Mouse (Mus musculus): ENCODE results near the gene Olfr824. TPM values are rescaled to one million over a fixed set of nuclear protein-coding genes. Genes with fewer than 3 reads are reported as not detected.

The Olfr824 gene
- 0.20 and 0.67 TPM in 2 replicates for polyA plus RNA-seq (2012; rRNA removed)

DNA sequence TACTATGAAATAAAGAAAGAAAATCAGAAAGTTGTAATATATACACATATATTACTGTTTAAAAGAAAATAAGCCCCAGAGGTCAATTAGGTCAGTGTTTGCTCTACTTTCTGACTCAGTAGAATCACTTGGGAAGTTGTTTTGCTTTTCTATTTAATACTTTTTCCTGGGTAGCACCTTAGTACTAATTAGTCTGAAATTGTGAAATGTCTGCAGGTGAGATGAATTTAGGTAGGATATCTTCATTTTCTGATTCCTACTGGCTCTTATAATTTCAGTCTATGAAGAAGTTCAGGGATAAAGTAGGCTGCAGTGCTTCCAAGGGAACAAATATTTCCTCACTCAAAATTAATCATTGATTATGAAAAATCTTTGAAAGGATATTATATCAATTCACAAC is at the start of gene Olfr824:
Gene Olfr824 (minus strand): TSS at position 101 of the 400 bp plus-strand sequence.

DNA sequence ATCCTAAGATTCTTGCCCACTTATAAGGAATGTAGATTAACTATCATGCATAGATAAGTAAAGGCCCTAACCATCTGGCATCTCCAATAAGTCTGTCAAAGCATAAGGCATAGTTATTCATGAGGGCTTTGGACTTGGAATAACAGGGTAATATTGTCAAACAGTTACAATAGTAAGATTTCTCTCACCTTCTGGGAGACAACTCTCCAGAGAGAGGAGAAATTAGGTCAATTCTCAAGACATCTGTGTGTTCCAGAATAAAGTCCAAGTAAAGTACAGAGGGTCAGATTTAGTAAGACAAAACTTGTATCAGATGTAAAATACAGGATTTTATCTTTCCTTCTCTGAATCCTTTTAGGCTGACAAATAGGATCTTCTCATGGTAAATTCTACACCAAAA is 36.9 kb upstream of the Olfr824 start, which contains the start of gene Olfr825:
Gene Olfr825 (minus strand): TSS at position 101 of the 400 bp plus-strand sequence.

DNA sequence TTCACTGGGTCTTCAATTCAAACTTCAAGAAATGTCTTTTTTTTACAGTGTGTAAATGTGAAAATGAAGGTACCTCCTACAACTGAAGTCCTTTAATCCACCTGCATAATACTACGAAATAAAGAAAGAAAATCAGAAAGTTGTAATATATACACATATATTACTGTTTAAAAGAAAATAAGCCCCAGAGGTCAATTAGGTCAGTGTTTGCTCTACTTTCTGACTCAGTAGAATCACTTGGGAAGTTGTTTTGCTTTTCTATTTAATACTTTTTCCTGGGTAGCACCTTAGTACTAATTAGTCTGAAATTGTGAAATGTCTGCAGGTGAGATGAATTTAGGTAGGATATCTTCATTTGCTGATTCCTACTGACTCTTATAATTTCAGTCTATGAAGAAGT is 14.5 kb downstream of the Olfr824 start, which contains the start of gene Olfr823:
Gene Olfr823 (minus strand): TSS at position 101 of the 400 bp plus-strand sequence.

Other genes starting within 250 kb of the Olfr824 start
- not detected in 2 replicates for gene Olfr815, start 224.1 kb downstream of the Olfr824 start, polyA plus RNA-seq (2012; rRNA removed)
- not detected in 2 replicates for gene Olfr816, start 214.4 kb downstream of the Olfr824 start, polyA plus RNA-seq (2012; rRNA removed)
- not detected in 2 replicates for gene Olfr818, start 180.9 kb downstream of the Olfr824 start, polyA plus RNA-seq (2012; rRNA removed)
- not detected in 2 replicates for gene Olfr819, start 162.7 kb downstream of the Olfr824 start, polyA plus RNA-seq (2012; rRNA removed)
- gene Olfr247, start 153.9 kb downstream of the Olfr824 start, polyA plus RNA-seq (2012; rRNA removed): not detected in 2 replicates
- gene Gm10310, start 144.9 kb downstream of the Olfr824 start, polyA plus RNA-seq (2012; rRNA removed): not detected in 2 replicates
- not detected in 2 replicates for gene Olfr820, start 117.4 kb downstream of the Olfr824 start, polyA plus RNA-seq (2012; rRNA removed)
- not detected in 2 replicates for gene Olfr821, start 99.7 kb downstream of the Olfr824 start, polyA plus RNA-seq (2012; rRNA removed)
- not detected in 2 replicates for gene Olfr822, start 58.8 kb downstream of the Olfr824 start, polyA plus RNA-seq (2012; rRNA removed)
- not detected in 2 replicates for gene Olfr823, start 14.6 kb downstream of the Olfr824 start, polyA plus RNA-seq (2012; rRNA removed)
- not detected in 2 replicates for gene Olfr825, start 36.8 kb upstream of the Olfr824 start, polyA plus RNA-seq (2012; rRNA removed)
- not detected in 2 replicates for gene Olfr826, start 54.2 kb upstream of the Olfr824 start, polyA plus RNA-seq (2012; rRNA removed)
- not detected in 2 replicates for gene Olfr827, start 84.4 kb upstream of the Olfr824 start, polyA plus RNA-seq (2012; rRNA removed)
- not detected in 2 replicates for gene Neurod4, start 150.2 kb upstream of the Olfr824 start, polyA plus RNA-seq (2012; rRNA removed)
- gene Tespa1, start 192.9 kb upstream of the Olfr824 start, polyA plus RNA-seq (2012; rRNA removed): 0.08 and 0.09 TPM in 2 replicates

Data from ovary, adult 2 months (tissue).